Mouse (Mus musculus) heart, embryonic 14.5 days (tissue): ENCODE measurements around the gene Ajm1. TPM values are rescaled to one million over a fixed set of nuclear protein-coding genes. Genes with fewer than 3 reads are reported as not detected.
A peak's percentile ranks its signal among the peaks of the same experiment; 100 is the strongest.

ENCODE experiments used
- ATAC-seq: fragments of 200-750 bp; cut with Nextera tagmentation; 2 replicates; pipeline ENCODE4 v1.8.0; 2017; ENCODE audit warnings: low read depth, moderate TSS enrichment; ENCODE audit not compliant: insufficient number of reproducible peaks, insufficient read depth, low FRiP score
- H3K27ac ChIP-seq, 2 experiments: fragments of 200-500 bp in 1 of 2; fragments of 300-500 bp in 1 of 2; sonication (generic) in 1 of 2; replicated peaks in 1 of 2; 2 replicates each; pipeline ENCODE4 v1.5.1; 2012 to 2014; ENCODE audit warnings: low read depth in 2 of 2, low read length in 2 of 2, control low read depth in 1 of 2, mild to moderate bottlenecking in 1 of 2, mixed read lengths in 1 of 2; ENCODE audit not compliant: control insufficient read depth in 1 of 2, insufficient read depth in 1 of 2
- H3K27me3 ChIP-seq: fragments of 300-500 bp; sonication (generic); 2 replicates; pipeline ENCODE4 v1.6.1; 2014; ENCODE audit warnings: mild to moderate bottlenecking, low read length, control low read depth; ENCODE audit not compliant: control insufficient read depth, insufficient read depth
- H3K36me3 ChIP-seq: fragments of 300-500 bp; sonication (generic); 2 replicates; pipeline ENCODE4 v1.6.1; 2014; ENCODE audit warnings: mild to moderate bottlenecking, control low read depth, low read length, mixed read lengths; ENCODE audit not compliant: control insufficient read depth, insufficient read depth
- H3K4me1 ChIP-seq, 2 experiments: fragments of 200-500 bp in 1 of 2; fragments of 300-500 bp in 1 of 2; sonication (generic) in 1 of 2; 2 replicates each; pipeline ENCODE4 v1.6.1; 2012 to 2014; ENCODE audit warnings: low read length in 2 of 2, control low read depth in 1 of 2, mixed read lengths in 1 of 2; ENCODE audit not compliant: control insufficient read depth in 2 of 2, insufficient read depth in 2 of 2
- H3K4me2 ChIP-seq: fragments of 300-500 bp; sonication (generic); 2 replicates; pipeline ENCODE4 v1.6.1; 2014; ENCODE audit warnings: mild to moderate bottlenecking, low read length
- H3K4me3 ChIP-seq, 2 experiments: fragments of 200-500 bp in 1 of 2; fragments of 300-500 bp in 1 of 2; sonication (generic) in 1 of 2; 2 replicates each; pipeline ENCODE4 v1.5.1; 2012 to 2014; ENCODE audit warnings: low read length in 2 of 2, mild to moderate bottlenecking in 2 of 2, control low read depth in 1 of 2, low read depth in 1 of 2, moderate library complexity in 1 of 2; ENCODE audit not compliant: control insufficient read depth in 1 of 2, insufficient read depth in 1 of 2
- H3K9ac ChIP-seq: fragments of 300-500 bp; sonication (generic); 2 replicates; pipeline ENCODE4 v1.6.1; 2014; ENCODE audit warnings: mild to moderate bottlenecking, low read length
- H3K9me3 ChIP-seq: fragments of 300-500 bp; sonication (generic); 2 replicates; pipeline ENCODE4 v1.6.1; 2016; ENCODE audit warnings: low read length, control low read depth; ENCODE audit not compliant: control insufficient read depth
- WGBS: fragments of 180-500 bp; shearing (Covaris S2); extraction: QIAGEN DNeasy Blood & Tissue Kit; methylation state at CpG from one replicate; pipeline ENCODE4 v1.1.7; 2014; 5-methylcytosine and 5-hydroxymethylcytosine counted together
- polyA plus RNA-seq: library from polyadenylated mRNA; unstranded; fragments of >200 nt; fragmentation: Nextera tagmentation; extraction: Ambion mirVana; gene quantifications from 2 replicates; pipeline ENCODE4 v1.2.1, GENCODE M21; 2014

Ajm1 gene
- polyA plus RNA-seq, 1 experiment from 2014 or later = not detected

- Histone ChIP-seq H3K9me3 (no peaks in the 10 kb centered on the region), H3K4me3 (no peak within 1 kb of the TSS), H3K27ac (no peak within 1 kb of the TSS), H3K4me1 (peaks cover 0 to 7% of the 10 kb centered on the region in 2 experiments; a peak in 2 of 4 replicates), H3K27me3 (peaks cover 56% of the 10 kb centered on the region), H3K36me3 (no peaks in the 10 kb centered on the region), H3K9ac (no peak within 1 kb of the TSS), H3K4me2 (peak within 1 kb of the TSS; percentile 43; the same call in 1 of the 2 replicates)
- WGBS = 70% methylated on average over 3 of the region's 3 CpGs
- no peak for ATAC-seq
Observed at GRCm38 (mm10) chr2:25617578-25617977, 36.0 kb upstream of the Ajm1 start, which contains the start of gene Ccdc183. Ccdc183 (minus strand) TSS chr2:25617678.

DNA sequence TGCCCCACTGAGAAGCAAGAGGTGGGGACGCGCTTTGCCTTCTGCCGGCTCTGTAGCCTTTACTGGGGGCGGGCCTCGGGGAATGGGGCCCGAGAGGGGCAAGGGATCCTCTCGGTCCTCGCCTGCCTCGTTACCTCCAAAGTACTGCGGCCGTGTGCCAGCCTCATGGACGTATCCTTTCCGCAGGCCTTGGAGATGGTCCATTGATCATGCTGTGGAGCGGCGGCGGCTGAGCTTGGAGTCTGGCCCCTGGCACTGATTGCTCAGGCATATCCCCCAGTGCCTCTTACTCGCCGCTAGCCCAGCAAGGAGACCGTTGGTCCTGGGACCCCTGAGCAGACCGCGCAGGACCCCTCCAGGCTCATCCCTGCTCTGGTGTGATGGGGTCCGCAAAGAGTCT lies 34.8 kb upstream of the Ajm1 start:
- ATAC-seq = no peak
- Histone ChIP-seq H3K9ac (no peak overlapping the region), H3K4me2 (peak overlapping the region; percentile 43), H3K36me3 (no peaks in the 10 kb centered on the region), H3K9me3 (no peaks in the 10 kb centered on the region), H3K27me3 (peaks cover 56% of the 10 kb centered on the region), H3K4me3 (0 out of 4 replicates have a peak overlapping the region, but pooled peaks of 1 of the 2 experiments have one; percentile 9), H3K4me1 (peaks cover 0 to 3% of the 10 kb centered on the region in 2 experiments; a peak in 2 of 4 replicates), H3K27ac (no peak overlapping the region)
- WGBS = 13% methylated on average over 22 of the region's 22 CpGs

DNA sequence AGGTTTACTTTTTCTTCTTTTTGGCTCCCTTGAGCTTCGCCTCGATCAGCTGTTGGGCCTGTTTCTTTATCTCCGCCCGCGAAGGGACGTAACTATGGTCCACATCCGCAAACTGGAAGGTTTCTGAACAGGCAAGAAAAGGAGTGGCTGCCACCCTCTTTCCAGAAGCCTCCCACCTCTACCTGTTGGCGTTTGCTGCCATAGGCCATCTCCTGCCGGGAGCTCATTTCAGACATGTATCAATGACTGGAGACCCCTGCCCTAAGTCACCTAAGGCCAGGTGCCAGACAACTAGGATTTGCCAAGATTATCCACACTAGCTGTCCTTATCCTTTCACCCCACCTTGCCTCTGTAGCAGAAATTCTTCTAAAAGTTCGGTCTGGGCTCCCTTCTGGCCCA lies 27.1 kb upstream of the Ajm1 start:
- no peak for ATAC-seq
- Histone ChIP-seq H3K4me2 (peak overlapping the region; percentile 80), H3K9ac (peak overlapping the region; percentile 95; the same call in 1 of the 2 replicates), H3K4me1 (peaks cover 7 to 16% of the 10 kb centered on the region in 2 experiments), H3K36me3 (peaks cover 4% of the 10 kb centered on the region; the same call in 1 of the 2 replicates), H3K4me3 (peak overlapping the region; percentile 86 to 100), H3K9me3 (no peaks in the 10 kb centered on the region), H3K27ac (peak overlapping the region; percentile 25 to 92; a peak in 1 of 4 replicates), H3K27me3 (0 out of 2 replicates have a peak, but pooled peaks cover 5% of the 10 kb centered on the region)
- WGBS = 66% methylated on average over 10 of the region's 10 CpGs

DNA sequence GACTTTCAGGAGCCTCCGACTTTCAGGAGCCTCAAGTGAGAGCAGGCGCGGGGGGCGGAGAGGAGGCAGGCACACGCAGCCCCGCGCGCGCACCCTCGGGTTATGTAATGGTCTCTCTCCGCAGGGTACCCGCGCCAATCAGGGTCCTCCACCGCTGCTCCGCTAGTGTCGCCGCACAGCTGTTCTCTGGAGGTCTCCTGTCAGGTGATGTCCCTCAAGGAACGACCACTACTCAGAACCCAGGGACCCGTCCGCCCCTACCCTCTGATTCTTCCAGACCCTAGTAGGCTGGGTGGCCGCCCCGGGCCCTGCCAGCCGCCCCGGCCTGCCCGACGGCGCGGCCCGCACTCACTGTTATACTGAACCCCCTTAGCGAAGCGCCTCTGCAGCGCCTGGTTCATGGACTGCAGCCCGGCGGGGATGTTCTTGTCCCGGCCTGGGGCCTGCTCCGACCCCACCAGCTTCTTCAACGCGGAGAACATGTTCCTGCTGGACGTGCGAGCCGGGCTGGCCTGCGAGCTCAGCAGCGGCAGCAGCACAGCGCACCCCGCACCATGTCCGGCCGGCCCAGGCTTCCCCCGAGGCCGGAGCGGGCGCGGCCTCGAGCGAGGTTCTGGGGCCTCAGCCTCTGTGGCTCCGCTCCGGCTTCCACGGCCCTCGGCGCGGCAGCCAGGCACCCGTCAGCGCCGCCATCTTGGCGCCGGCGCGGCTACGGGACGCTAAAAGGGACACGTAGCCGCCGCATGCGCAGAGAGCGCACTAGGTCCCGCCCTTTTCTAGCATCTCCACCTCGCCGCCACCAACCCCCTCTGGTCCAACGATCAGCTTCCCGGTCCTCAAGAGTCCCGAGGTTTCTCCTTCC lies 26.4 kb upstream of the Ajm1 start, which contains the start of gene Rabl6:
TSS of gene Rabl6 (minus strand) at position 761 of the 862 bp plus-strand sequence.
- Histone ChIP-seq H3K4me1 (peaks cover 7 to 16% of the 10 kb centered on the region in 2 experiments), H3K36me3 (peaks cover 11% of the 10 kb centered on the region; the same call in 1 of the 2 replicates), H3K27ac (peak within 1 kb of the TSS; percentile 92 to 98), H3K27me3 (no peaks in the 10 kb centered on the region), H3K4me3 (peak within 1 kb of the TSS; percentile 86 to 100), H3K9ac (peak within 1 kb of the TSS; percentile 95), H3K9me3 (no peaks in the 10 kb centered on the region), H3K4me2 (peak within 1 kb of the TSS; percentile 80)
- peak; percentile 83 for ATAC-seq
- whole genome bisulfite sequencing = under 1% methylated on average over 79 of the region's 80 CpGs

DNA sequence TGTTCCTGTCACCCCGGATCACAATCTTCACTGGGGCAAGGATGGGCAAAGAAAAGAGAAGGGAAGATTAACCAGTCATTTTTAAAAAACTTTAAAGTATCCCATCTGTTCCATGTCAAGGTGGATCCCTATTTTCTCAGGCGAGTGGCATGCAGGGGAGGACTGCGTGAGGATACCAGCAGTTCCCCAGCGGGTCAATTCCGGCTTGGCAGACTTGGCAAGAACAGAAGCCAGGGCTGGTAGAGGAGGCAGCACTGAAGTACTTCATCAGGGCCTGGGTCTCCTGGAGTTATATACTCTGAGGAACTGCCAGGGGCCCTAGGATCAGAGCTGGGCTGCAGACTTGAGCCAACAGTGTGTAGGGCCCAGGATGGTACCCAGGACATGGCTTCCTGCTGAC lies 21.0 kb upstream of the Ajm1 start:
- H3K4me1 ChIP-seq = peaks cover 6 to 23% of the 10 kb centered on the region in 2 experiments; a peak in 3 of 4 replicates
- no peak overlapping the region for H3K4me3 ChIP-seq
- no peaks in the 10 kb centered on the region for H3K9me3 ChIP-seq
- H3K9ac ChIP-seq = no peak overlapping the region
- no peak overlapping the region for H3K27ac ChIP-seq
- H3K36me3 ChIP-seq = peaks cover 66% of the 10 kb centered on the region
- 89% methylated on average over 5 of the region's 5 CpGs for WGBS
- H3K4me2 ChIP-seq = no peak overlapping the region
- no peak for ATAC-seq
- H3K27me3 ChIP-seq = no peaks in the 10 kb centered on the region

DNA sequence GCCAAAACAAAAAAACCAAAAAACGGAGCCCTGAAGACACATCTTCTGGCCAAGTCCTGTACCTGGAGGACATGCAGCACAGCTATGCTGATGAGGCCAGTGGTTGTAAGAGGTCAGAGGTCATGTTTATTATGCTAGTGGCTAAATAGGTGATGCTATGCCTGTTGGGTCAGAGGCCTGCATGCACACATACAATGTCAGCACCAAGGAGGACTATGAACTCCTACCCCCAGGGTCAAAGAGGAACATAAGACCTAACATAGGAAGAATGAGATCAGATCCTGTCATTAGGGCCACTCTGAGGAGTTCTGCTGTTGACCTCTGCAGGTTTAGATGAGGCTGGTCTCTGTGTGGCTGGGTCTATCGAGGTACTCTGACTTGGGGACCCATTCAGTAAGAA lies 18.5 kb upstream of the Ajm1 start:
- Histone ChIP-seq H3K36me3 (peaks cover 88% of the 10 kb centered on the region), H3K4me3 (no peak overlapping the region), H3K4me2 (no peak overlapping the region), H3K4me1 (peaks cover 4 to 10% of the 10 kb centered on the region in 2 experiments; a peak in 2 of 4 replicates), H3K9me3 (no peaks in the 10 kb centered on the region), H3K27me3 (no peaks in the 10 kb centered on the region), H3K27ac (no peak overlapping the region), H3K9ac (no peak overlapping the region)
- ATAC-seq = no peak
- 92% methylated on average over 2 of the region's 2 CpGs for WGBS

DNA sequence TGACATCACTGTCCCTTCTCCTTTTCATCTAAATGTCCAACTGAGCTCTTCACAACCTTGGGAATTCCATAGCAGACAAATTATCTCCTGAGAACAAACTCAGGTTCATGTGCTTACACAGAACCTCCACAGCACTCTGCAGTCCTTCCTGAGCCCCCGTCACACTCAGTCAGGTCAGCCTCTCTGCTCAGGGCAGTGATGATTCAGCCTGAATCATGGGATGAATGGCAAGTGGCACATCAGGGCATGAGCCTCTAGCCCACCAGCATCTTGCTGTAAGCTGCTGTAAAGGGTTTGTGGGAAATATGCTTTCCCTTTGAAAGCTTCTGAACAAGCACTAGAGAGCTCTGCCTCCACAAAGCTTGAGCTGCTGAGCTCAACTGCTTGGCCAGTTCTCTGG lies 17.2 kb upstream of the Ajm1 start:
- ATAC-seq = no peak
- WGBS = 83% methylated on average over 1 of the region's 1 CpGs
- peaks cover 96% of the 10 kb centered on the region for H3K36me3 ChIP-seq

More for the DNA sequence above, 17.2 kb upstream of the Ajm1 start:
- H3K27ac ChIP-seq = no peak overlapping the region
- H3K4me1 ChIP-seq = peaks cover 4 to 10% of the 10 kb centered on the region in 2 experiments; a peak in 2 of 4 replicates
- H3K4me2 ChIP-seq = no peak overlapping the region
- no peaks in the 10 kb centered on the region for H3K9me3 ChIP-seq
- no peak overlapping the region for H3K9ac ChIP-seq
- no peak overlapping the region for H3K4me3 ChIP-seq
- no peaks in the 10 kb centered on the region for H3K27me3 ChIP-seq
